Mouse (Mus musculus): Measurements from ENCODE around the gene Npas4.

- TF ChIP-seq CTCF (IDR thresholded peaks at IDR 0.05; ENCODE audit: extremely low read depth, insufficient read depth, low read length) (no peak), POLR2A (IDR thresholded peaks at IDR 0.05; ENCODE audit: extremely low read depth, insufficient read depth, low read length) (no peak)
These were observed 49.4 kb upstream of the Npas4 start for GRCm38 (mm10) chr19:5039301-5040114.
